Mouse (Mus musculus) liver, postnatal 0 days (tissue): ENCODE measurements at regions not wholly inside any gene's neighbourhood (a gene's known extent, or its start where the extent isn't known, plus 50 kb on each side); places are given as distances from the start of the nearest gene placed in this dataset.

Experiments
- ATAC-seq: fragments of 200-750 bp; cut with Nextera tagmentation; 2 replicates; pipeline ENCODE4 v1.8.0; 2017; ENCODE audit warnings: mild to moderate bottlenecking, moderate library complexity
- DNase-seq: peaks from one replicate; pipeline ENCODE4 v3.0.0-alpha.2; 2016
- H3K27ac ChIP-seq: fragments of 300-500 bp; sonication (generic); 2 replicates; pipeline ENCODE4 v1.5.1; 2014; ENCODE audit warnings: antibody characterized with exemption, moderate library complexity, mild to moderate bottlenecking, low read depth
- H3K27me3 ChIP-seq: fragments of 300-500 bp; sonication (generic); 2 replicates; pipeline ENCODE4 v1.6.1; 2014; ENCODE audit warnings: low read length, control low read depth, mixed read lengths; ENCODE audit not compliant: insufficient read depth
- H3K36me3 ChIP-seq: fragments of 300-500 bp; sonication (generic); replicated peaks from 2 replicates; pipeline ENCODE4 v1.6.1; 2014; ENCODE audit warnings: mild to moderate bottlenecking, control low read depth, low read length, moderate library complexity, mixed read lengths; ENCODE audit not compliant: insufficient read depth
- H3K4me1 ChIP-seq: fragments of 300-500 bp; sonication (generic); 2 replicates; pipeline ENCODE4 v1.6.1; 2014; ENCODE audit warnings: antibody characterized with exemption, mild to moderate bottlenecking, control low read depth; ENCODE audit not compliant: insufficient read depth
- H3K4me2 ChIP-seq: fragments of 300-500 bp; sonication (generic); 2 replicates; pipeline ENCODE4 v1.6.1; 2014; ENCODE audit warnings: low read depth, mild to moderate bottlenecking, low read length, moderate library complexity, mixed read lengths
- H3K4me3 ChIP-seq: fragments of 300-500 bp; sonication (generic); 2 replicates; pipeline ENCODE4 v1.5.1; 2014; ENCODE audit warnings: low read depth, low read length
- H3K9ac ChIP-seq: fragments of 300-500 bp; sonication (generic); replicated peaks from 2 replicates; pipeline ENCODE4 v1.6.1; 2014; ENCODE audit warnings: mild to moderate bottlenecking, moderate library complexity
- H3K9me3 ChIP-seq: fragments of 300-500 bp; sonication (generic); 2 replicates; pipeline ENCODE4 v1.6.1; 2016; ENCODE audit warnings: mild to moderate bottlenecking, control low read depth, low read length, mixed read lengths
- CTCF ChIP-seq: sonication (generic); IDR thresholded peaks from 2 replicates; pipeline ENCODE4 v1.5.1; 2016; ENCODE audit warnings: antibody characterized with exemption, low read depth
- EP300 ChIP-seq: IDR thresholded peaks from 2 replicates; pipeline ENCODE4 v1.6.1; 2016; ENCODE audit warnings: antibody characterized with exemption, low read depth, mild to moderate bottlenecking
- WGBS: fragments of 180-500 bp; shearing (Covaris S2); extraction: QIAGEN DNeasy Blood & Tissue Kit; methylation state at CpG from one replicate; pipeline ENCODE4 v1.1.7; 2014; ENCODE audit not compliant: insufficient replicate concordance; 5-methylcytosine and 5-hydroxymethylcytosine counted together

DNA sequence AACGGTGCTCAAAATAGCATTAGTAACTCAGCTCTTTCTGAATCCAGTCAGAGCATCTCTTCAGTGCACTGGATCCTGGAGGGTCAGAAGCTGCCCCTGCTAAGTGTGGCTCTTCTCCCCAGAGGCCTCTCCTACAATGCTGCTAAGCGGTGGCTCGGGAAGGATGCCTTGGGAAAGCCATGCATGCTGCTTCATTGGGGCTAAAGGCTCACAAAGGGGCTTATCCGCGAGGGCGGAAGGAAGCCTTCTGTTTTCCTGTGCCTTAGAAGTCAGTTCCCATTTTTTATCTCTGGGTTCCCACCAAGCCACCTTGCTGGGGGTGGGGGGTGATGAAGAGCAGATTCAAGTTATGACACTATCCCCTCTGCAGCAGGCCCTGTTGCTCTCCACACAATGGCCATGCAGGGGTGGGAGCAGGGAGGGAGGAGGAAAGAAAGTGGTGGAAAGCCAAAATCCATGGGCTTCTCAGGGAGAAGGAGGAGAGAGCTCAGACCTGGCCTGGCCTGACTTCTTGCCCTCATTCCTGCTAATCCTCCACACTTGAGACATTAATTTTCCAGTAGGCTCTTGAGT, 63.5 kb upstream of the Irx6 start:
- WGBS, result 24% methylated on average over 6 of the region's 6 CpGs
- no peak overlapping the region for H3K27ac ChIP-seq
- no peak for ATAC-seq

GRCm38 (mm10) chr8:92613486-92613885, 60.6 kb upstream of the Irx6 start:
- TF ChIP-seq EP300 (no peak), CTCF (peak; percentile 63)
- 38% methylated on average over 4 of the region's 4 CpGs for WGBS
- Histone ChIP-seq H3K27me3 (no peaks in the 10 kb centered on the region), H3K9me3 (no peaks in the 10 kb centered on the region), H3K9ac (no peak overlapping the region), H3K4me2 (no peak overlapping the region), H3K4me1 (no peaks in the 10 kb centered on the region), H3K27ac (no peak overlapping the region), H3K36me3 (no peaks in the 10 kb centered on the region), H3K4me3 (no peak overlapping the region)
- peak; percentile 22 for DNase-seq
- ATAC-seq, result no peak

More for the DNA sequence above, 63.5 kb upstream of the Irx6 start:
- no peak for TF ChIP-seq EP300
- TF ChIP-seq CTCF, result no peak
- H3K27me3 ChIP-seq, result no peaks in the 10 kb centered on the region
- no peak overlapping the region for H3K4me2 ChIP-seq
- no peaks in the 10 kb centered on the region for H3K9me3 ChIP-seq
- no peak for DNase-seq
- H3K4me3 ChIP-seq, result no peak overlapping the region
- no peaks in the 10 kb centered on the region for H3K36me3 ChIP-seq
- H3K9ac ChIP-seq, result no peak overlapping the region
- H3K4me1 ChIP-seq, result no peaks in the 10 kb centered on the region

GRCm38 (mm10) chr8:92616341-92617115, 57.6 kb upstream of the Irx6 start:
- Histone ChIP-seq H3K27ac (no peak overlapping the region), H3K9ac (no peak overlapping the region), H3K4me2 (no peak overlapping the region), H3K4me1 (no peaks in the 10 kb centered on the region), H3K9me3 (no peaks in the 10 kb centered on the region), H3K27me3 (no peaks in the 10 kb centered on the region), H3K4me3 (no peak overlapping the region), H3K36me3 (no peaks in the 10 kb centered on the region)
- 61% methylated on average over 10 of the region's 10 CpGs for WGBS
- no peak for TF ChIP-seq CTCF
- TF ChIP-seq EP300, result no peak
- ATAC-seq (no peak), DNase-seq (no peak)

DNA sequence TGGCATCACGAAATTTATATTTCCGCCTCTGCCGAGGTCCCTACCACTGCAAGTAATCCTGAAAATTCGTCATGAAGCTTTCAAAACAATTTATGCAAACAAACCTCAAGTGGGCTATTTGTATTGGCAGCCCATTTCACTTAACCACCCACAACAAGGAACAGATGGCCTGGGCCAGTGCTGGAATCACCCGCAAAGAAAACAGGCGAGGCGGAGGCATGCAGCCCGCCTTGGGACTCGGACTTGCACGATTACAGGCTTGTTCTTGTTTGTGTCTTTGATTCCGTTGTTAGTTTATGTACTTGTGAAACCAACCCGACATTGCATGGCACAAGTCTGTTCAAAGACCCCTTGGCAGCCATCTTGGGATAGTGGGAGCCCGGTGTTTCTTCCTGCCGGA, 55.8 kb upstream of the Irx6 start:
- H3K9ac ChIP-seq, result no peak overlapping the region
- no peak overlapping the region for H3K4me2 ChIP-seq
- no peaks in the 10 kb centered on the region for H3K27me3 ChIP-seq
- H3K36me3 ChIP-seq, result no peaks in the 10 kb centered on the region
- 77% methylated on average over 14 of the region's 14 CpGs for WGBS
- ATAC-seq, result no peak
- no peak for TF ChIP-seq CTCF
- no peak for TF ChIP-seq EP300
- DNase-seq, result no peak
- no peaks in the 10 kb centered on the region for H3K9me3 ChIP-seq
- H3K4me3 ChIP-seq, result no peak overlapping the region
- no peaks in the 10 kb centered on the region for H3K4me1 ChIP-seq
- H3K27ac ChIP-seq, result no peak overlapping the region
